Mouse (Mus musculus) cerebellum, adult 11-12 months (tissue): ENCODE data around the gene Mrnip.

ENCODE experiments used
- DNase-seq: peaks from one replicate; pipeline ENCODE4 v3.0.0; 2022

Gene Mrnip

GRCm38 (mm10) chr11:50161578-50162304, 12.5 kb upstream of the Mrnip start:
- peak; percentile 46 for DNase-seq

- no peak for DNase-seq
Measured at GRCm38 (mm10) chr11:50162338-50163050, 11.8 kb upstream of the Mrnip start.

GRCm38 (mm10) chr11:50168352-50168751, 5.9 kb upstream of the Mrnip start:
- DNase-seq, result no peak

DNA sequence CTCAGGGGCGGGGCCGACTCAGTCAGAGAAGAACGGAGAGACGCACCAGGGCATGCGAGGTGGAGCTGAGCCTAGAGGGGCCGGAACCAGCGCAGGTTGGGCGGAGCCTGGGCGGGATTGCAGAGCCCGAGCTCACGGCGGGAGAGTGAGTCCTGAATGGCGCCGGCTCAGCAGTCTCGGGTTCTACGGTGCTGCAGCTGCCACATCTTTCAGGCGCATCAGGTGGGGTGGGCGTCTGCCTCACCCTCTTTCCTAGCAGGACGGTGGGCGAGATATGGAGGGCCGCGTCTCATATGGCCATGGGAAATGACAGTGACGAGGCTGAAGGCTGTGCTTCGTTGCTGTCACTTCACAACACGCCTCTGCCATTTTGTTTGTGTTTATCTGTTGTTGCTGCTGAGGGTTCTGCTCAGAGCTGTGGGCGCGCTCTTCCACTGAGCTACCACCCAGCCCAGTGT, 515 bp downstream of the Mrnip start:
- peak; percentile 97 for DNase-seq

GRCm38 (mm10) chr11:50176351-50176750, 2.1 kb downstream of the Mrnip start:
- no peak for DNase-seq

- DNase-seq, result no peak
Measured at GRCm38 (mm10) chr11:50177111-50177510, 2.9 kb downstream of the Mrnip start.

GRCm38 (mm10) chr11:50178532-50179488, 4.6 kb downstream of the Mrnip start:
- no peak for DNase-seq

DNA sequence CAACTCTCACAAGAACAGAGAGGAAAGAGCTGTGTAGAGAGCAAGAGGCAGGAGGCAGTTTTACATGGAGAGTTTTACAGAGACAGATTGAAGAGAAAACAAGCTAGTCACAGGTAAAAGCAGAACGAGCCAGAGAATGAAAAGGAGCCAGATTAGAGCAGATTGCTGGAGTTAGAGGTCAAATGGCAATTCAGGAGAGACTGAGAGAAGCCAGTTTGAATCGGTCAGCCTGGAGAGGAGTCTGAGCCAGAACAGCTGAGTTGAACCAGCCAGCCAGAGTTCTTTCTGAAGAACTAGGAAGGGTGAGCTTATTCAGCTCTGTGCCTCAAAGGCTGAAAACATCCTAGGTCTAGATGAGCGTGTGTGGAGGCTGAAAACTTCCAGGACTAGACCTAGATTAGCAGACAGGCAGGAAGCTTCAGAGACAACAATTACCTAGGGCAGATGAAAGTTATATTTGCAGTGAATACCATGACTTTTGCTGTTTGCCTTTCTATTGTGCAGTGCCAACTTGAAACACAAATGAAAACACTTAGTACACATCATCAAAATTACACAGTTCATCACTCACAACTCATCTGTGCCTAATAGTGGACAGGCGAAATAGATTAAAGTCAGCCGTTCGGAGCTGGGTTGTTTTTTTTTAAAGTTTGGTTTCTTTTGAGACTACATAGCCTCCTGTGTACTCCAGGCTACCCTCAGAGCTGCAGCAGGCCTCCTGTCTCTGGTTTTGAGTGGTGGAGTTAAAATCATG, 6.4 kb downstream of the Mrnip start:
- no peak for DNase-seq

GRCm38 (mm10) chr11:50182702-50183101, 8.5 kb downstream of the Mrnip start:
- DNase-seq, result no peak

GRCm38 (mm10) chr11:50184788-50185187, 10.5 kb downstream of the Mrnip start:
- DNase-seq, result no peak

- no peak for DNase-seq
Measured at GRCm38 (mm10) chr11:50188682-50189081, 14.4 kb downstream of the Mrnip start.

DNA sequence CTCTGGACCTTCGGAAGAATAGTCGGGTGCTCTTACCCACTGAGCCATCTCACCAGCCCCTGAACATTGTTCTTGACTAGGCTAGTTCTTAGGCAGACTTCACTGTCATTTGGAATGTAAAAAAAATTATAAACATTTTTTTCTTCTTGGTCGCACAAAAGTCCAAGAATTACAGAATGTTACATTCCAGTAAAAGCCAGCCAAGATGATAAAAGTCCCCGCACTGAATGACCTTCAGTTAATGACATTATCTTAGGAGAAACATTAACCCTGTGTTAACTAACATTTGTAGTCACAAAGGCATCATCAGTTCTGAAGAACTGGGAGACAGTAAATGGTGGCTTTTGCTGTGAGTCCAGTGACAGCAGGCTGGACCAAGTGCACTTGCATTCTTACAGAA, 16.1 kb downstream of the Mrnip start:
- no peak for DNase-seq

- DNase-seq, result no peak
Measured at GRCm38 (mm10) chr11:50192278-50192677, 18.0 kb downstream of the Mrnip start.

DNA sequence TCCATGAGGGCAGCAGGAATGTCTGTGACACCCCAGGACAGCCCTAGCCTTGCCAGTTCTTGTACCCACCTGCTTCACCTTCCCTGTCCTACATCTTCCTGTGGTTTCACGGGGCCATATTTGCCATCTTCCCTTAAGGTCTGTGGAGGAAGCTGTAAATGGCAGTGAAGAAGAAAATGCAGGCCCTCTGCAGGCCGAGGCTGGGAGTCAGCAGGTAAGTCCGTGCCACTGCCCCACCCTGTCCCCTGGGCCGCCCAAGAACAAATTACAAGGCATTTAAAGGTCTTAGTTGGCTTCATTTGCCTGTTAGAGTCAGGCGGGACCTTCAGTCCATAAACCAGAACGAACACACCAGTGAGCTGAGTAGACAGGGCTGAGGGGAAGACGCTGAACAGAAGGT, 19.8 kb downstream of the Mrnip start:
- no peak for DNase-seq

- DNase-seq, result no peak
Measured at GRCm38 (mm10) chr11:50194793-50195192, 20.5 kb downstream of the Mrnip start.

GRCm38 (mm10) chr11:50197500-50197899, 23.3 kb downstream of the Mrnip start:
- DNase-seq, result no peak

GRCm38 (mm10) chr11:50198219-50198846, 24.1 kb downstream of the Mrnip start:
- DNase-seq, result no peak

DNA sequence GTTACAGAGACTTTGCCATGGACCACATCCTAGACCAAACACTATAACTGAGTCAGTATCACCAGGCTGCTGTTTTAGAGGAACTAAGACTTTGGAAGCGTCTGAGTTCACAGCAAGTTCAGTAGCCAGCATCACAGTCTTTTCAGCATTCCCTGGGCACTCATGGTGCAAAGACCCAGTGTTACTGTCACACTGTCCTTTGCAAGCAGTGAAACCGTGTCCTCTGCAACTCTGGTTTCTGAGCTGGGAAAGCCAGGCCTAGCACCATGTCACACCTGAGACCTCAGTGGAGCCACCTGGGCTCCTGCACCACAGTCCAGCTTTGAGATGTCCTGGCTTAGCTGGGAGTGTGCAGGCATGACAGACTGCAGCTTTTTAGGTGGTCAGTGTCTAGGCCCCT, 24.7 kb downstream of the Mrnip start:
- no peak for DNase-seq

GRCm38 (mm10) chr11:50200613-50201012, 26.4 kb downstream of the Mrnip start:
- DNase-seq, result no peak

DNA sequence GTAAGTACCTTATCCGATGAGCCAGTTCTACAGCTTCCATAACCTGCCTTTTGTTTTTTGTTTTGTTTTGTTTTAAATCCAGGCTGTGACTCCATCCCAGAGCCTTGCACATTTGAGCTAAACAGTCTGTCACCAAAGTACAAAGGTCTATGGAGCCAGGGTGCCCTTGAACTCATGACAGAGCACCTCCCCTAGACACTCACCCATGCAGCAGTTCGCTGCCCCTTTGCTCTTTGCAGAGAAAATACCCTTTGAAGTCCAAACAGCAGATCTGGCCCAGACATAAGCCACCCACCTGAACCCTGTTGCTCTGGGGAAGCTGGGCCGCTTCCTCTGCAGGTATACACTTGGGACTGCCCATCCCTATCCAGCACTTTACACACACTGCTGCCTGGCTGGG, 27.3 kb downstream of the Mrnip start:
- DNase-seq, result no peak

GRCm38 (mm10) chr11:50203302-50203827, 29.1 kb downstream of the Mrnip start:
- peak; percentile 17 for DNase-seq

DNA sequence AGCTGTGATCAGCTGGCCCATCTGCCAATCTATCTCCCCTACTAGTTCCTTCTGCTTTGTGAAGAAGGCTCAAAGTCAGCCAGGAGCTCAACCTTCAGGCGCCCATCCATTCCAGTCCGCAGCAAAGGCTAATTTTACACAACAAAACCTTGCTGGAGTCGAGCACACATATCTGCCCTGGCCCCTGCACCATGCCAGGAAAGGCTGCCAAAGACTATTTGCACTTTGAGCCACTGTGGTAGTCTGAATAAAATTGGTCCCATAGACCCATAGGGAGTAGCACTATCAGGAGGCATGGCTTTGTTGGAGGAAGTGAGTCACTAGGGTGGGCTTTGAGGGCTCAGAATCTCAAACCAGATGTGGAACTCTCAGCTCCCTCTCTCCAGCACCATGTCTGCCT, 31.2 kb downstream of the Mrnip start:
- DNase-seq, result peak; percentile 8
